Mouse (Mus musculus) E14TG2a.4 (cell line): ENCODE data around the gene Rtn4r.

Experiments
- CTCF ChIP-seq: conservative IDR thresholded peaks from 2 replicates; pipeline ENCODE4 v1.5.1; 2014; ENCODE audit warnings: low read length
- POU5F1 ChIP-seq: IDR thresholded peaks from 2 replicates; pipeline ENCODE4 v1.6.1; 2014; ENCODE audit warnings: low read length, borderline replicate concordance

GRCm38 (mm10) chr16:18083231-18083951, 44.1 kb upstream of the Rtn4r start:
- TF ChIP-seq POU5F1 (no peak), CTCF (no peak)
